Mouse (Mus musculus) heart, postnatal 0 days (tissue): ENCODE measurements at regions not wholly inside any gene's neighbourhood (a gene's known extent, or its start where the extent isn't known, plus 50 kb on each side); places are given as distances from the start of the nearest gene placed in this dataset.

ENCODE experiments used
- ATAC-seq: fragments of 200-750 bp; cut with Nextera tagmentation; 2 replicates; pipeline ENCODE4 v1.8.0; 2017; ENCODE audit warnings: low read depth, moderate number of reproducible peaks, moderate library complexity; ENCODE audit not compliant: insufficient read depth
- DNase-seq: peaks from one replicate; pipeline ENCODE4 v3.0.0-alpha.2; 2016; ENCODE audit warnings: low spot score
- H3K27ac ChIP-seq: fragments of 300-500 bp; sonication (generic); 2 replicates; pipeline ENCODE4 v1.5.1; 2014; ENCODE audit warnings: low read depth, mild to moderate bottlenecking
- H3K27me3 ChIP-seq: fragments of 300-500 bp; sonication (generic); 2 replicates; pipeline ENCODE4 v1.6.1; 2014; ENCODE audit warnings: low read length, mixed read lengths; ENCODE audit not compliant: control insufficient read depth, insufficient read depth
- H3K36me3 ChIP-seq: fragments of 300-500 bp; sonication (generic); replicated peaks from 2 replicates; pipeline ENCODE4 v1.6.1; 2014; ENCODE audit warnings: low read length, mixed read lengths; ENCODE audit not compliant: control insufficient read depth, insufficient read depth
- H3K4me1 ChIP-seq: fragments of 300-500 bp; sonication (generic); 2 replicates; pipeline ENCODE4 v1.6.1; 2014; ENCODE audit warnings: antibody characterized with exemption; ENCODE audit not compliant: control insufficient read depth, insufficient read depth
- H3K4me2 ChIP-seq: fragments of 300-500 bp; sonication (generic); 2 replicates; pipeline ENCODE4 v1.6.1; 2014; ENCODE audit warnings: low read depth, mild to moderate bottlenecking, low read length, moderate library complexity
- H3K4me3 ChIP-seq: fragments of 300-500 bp; sonication (generic); 2 replicates; pipeline ENCODE4 v1.5.1; 2014; ENCODE audit warnings: low read depth, low read length
- H3K9ac ChIP-seq: fragments of 300-500 bp; sonication (generic); replicated peaks from 2 replicates; pipeline ENCODE4 v1.6.1; 2014; ENCODE audit warnings: low read depth, low read length, mixed read lengths
- H3K9me3 ChIP-seq: fragments of 300-500 bp; sonication (generic); replicated peaks from 2 replicates; pipeline ENCODE4 v1.6.1; 2016; ENCODE audit warnings: low read length; ENCODE audit not compliant: control insufficient read depth
- CTCF ChIP-seq: IDR thresholded peaks from 2 replicates; pipeline ENCODE4 v1.5.1; 2016; ENCODE audit warnings: antibody characterized with exemption, control low read depth, low read depth
- EP300 ChIP-seq: IDR thresholded peaks from 2 replicates; pipeline ENCODE4 v1.6.1; 2016; ENCODE audit warnings: antibody characterized with exemption, low read depth
- WGBS: fragments of 180-500 bp; shearing (Covaris S2); extraction: QIAGEN DNeasy Blood & Tissue Kit; methylation state at CpG from one replicate; pipeline ENCODE4 v1.1.7; 2014; 5-methylcytosine and 5-hydroxymethylcytosine counted together

GRCm38 (mm10) chr16:10073158-10073557 is 77.8 kb upstream of the Grin2a start:
- no peaks in the 10 kb centered on the region for H3K27me3 ChIP-seq
- TF ChIP-seq CTCF (peak; percentile 81), EP300 (no peak)
- DNase-seq, result peak; percentile 25
- no peak overlapping the region for H3K4me2 ChIP-seq
- 30% methylated on average over 6 of the region's 6 CpGs for WGBS
- H3K9ac ChIP-seq, result no peak overlapping the region
- H3K36me3 ChIP-seq, result no peaks in the 10 kb centered on the region
- H3K27ac ChIP-seq, result no peak overlapping the region
- H3K4me1 ChIP-seq, result no peaks in the 10 kb centered on the region
- ATAC-seq, result no peak
- H3K4me3 ChIP-seq, result no peak overlapping the region
- H3K9me3 ChIP-seq, result no peaks in the 10 kb centered on the region

GRCm38 (mm10) chr16:10063491-10063890 is 68.1 kb upstream of the Grin2a start:
- WGBS, result 34% methylated on average over 8 of the region's 8 CpGs
- TF ChIP-seq EP300 (no peak), CTCF (no peak)
- Histone ChIP-seq H3K9me3 (no peaks in the 10 kb centered on the region), H3K9ac (no peak overlapping the region), H3K27ac (no peak overlapping the region), H3K4me3 (no peak overlapping the region), H3K4me1 (no peaks in the 10 kb centered on the region), H3K4me2 (no peak overlapping the region), H3K36me3 (no peaks in the 10 kb centered on the region), H3K27me3 (no peaks in the 10 kb centered on the region)
- DNase-seq, result no peak
- ATAC-seq, result no peak

GRCm38 (mm10) chr16:10058094-10058493 is 62.7 kb upstream of the Grin2a start:
- Histone ChIP-seq H3K4me2 (no peak overlapping the region), H3K4me1 (no peaks in the 10 kb centered on the region), H3K36me3 (no peaks in the 10 kb centered on the region), H3K27ac (no peak overlapping the region), H3K9ac (no peak overlapping the region), H3K27me3 (no peaks in the 10 kb centered on the region), H3K4me3 (no peak overlapping the region), H3K9me3 (no peaks in the 10 kb centered on the region)
- WGBS, result 57% methylated on average over 4 of the region's 4 CpGs
- TF ChIP-seq CTCF (no peak), EP300 (no peak)
- DNase-seq, result no peak
- no peak for ATAC-seq
